Mouse (Mus musculus): Measurements from ENCODE around the gene Pth2. TPM values are rescaled to one million over a fixed set of nuclear protein-coding genes. Genes with fewer than 3 reads are reported as not detected.

Pth2 gene
- total and polyA plus RNA-seq, 3 experiments, result not detected

DNA sequence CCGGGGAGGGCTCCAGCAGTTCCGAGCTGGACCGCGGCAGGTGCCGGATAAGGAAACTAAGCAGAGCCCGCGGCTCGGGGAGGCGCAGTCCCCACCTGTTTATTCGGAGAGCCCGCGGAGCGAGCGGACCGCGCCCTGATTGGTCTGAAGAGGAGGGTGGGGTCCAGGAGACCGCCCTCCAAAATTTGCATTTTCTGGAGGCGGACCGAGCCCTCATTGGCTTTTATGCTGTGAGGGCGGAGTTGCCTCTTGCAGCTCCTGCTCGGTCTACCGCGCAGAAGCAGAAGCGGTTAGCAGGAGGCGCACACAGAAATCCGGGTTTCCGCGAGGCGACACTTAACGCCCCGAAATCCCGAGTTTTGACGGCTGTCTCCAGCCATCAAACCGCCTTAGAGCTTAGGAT is 1.4 kb downstream of the Pth2 start:
- Histone ChIP-seq H3K9ac (ENCODE audit: control insufficient read depth, low read depth, low read length, poor library complexity, severe bottlenecking) (peak overlapping the region; percentile 74), H3K9me3 (replicated peaks; ENCODE audit: insufficient read depth, low read length) (no peaks in the 10 kb centered on the region), H3K27me3 (ENCODE audit: control insufficient read depth in 1 of 2, insufficient read depth in 2 of 2, low read length in 2 of 2) (no peaks in the 10 kb centered on the region), H3K4me3 (ENCODE audit: control insufficient read depth in 1 of 2, insufficient read depth in 1 of 2, low read depth in 2 of 2, low read length in 2 of 2) (peak overlapping the region; percentile 53 to 54), H3K4me1 (ENCODE audit: control insufficient read depth in 1 of 2, insufficient read depth in 2 of 2, low read length in 2 of 2) (peaks cover 0 to 5% of the 10 kb centered on the region in 2 experiments; a peak in 2 of 4 replicates), H3K36me3 (ENCODE audit: control insufficient read depth in 1 of 2, insufficient read depth in 2 of 2, low read length in 2 of 2) (peaks cover 0 to 3% of the 10 kb centered on the region in 2 experiments; a peak in 2 of 4 replicates), H3K27ac (ENCODE audit: control insufficient read depth, low read depth, low read length) (no peak overlapping the region), H3K79me2 (ENCODE audit: control insufficient read depth, insufficient read depth, low read length, poor library complexity) (no peaks in the 10 kb centered on the region)
- peak; percentile 97 for DNase-seq (ENCODE audit: low read depth, low spot score)
- TF ChIP-seq ZKSCAN1 (IDR thresholded peaks at IDR 0.05; ENCODE audit: low read depth, low read length) (no peak), POLR2AphosphoS2 (IDR thresholded peaks at IDR 0.05; ENCODE audit: low read length) (peak; percentile 54; the same call in 1 of the 2 replicates), MAZ (IDR thresholded peaks at IDR 0.05; ENCODE audit: low read depth, low read length) (no peak), POLR2A (IDR thresholded peaks at IDR 0.05; ENCODE audit: control insufficient read depth in 1 of 2, insufficient read depth in 1 of 2, low read depth in 1 of 2, low read length in 2 of 2, poor library complexity in 1 of 2) (peak; percentile 56 to 90; a peak in 2 of 4 replicates), MYB (IDR thresholded peaks at IDR 0.05; ENCODE audit: low read depth, low read length) (no peak), TAL1 (IDR thresholded peaks at IDR 0.05; ENCODE audit: low read length) (no peak), MAFK (IDR thresholded peaks at IDR 0.05; ENCODE audit: borderline replicate concordance, low read depth, low read length) (no peak), ZMIZ1 (IDR thresholded peaks at IDR 0.05; ENCODE audit: low read depth, low read length) (peak; percentile 74; the same call in 1 of the 2 replicates), MXI1 (IDR thresholded peaks at IDR 0.05; ENCODE audit: low read depth, low read length) (no peak; the same call in 1 of the 2 replicates), USF2 (IDR thresholded peaks at IDR 0.05; ENCODE audit: borderline replicate concordance in 1 of 2, insufficient read depth in 1 of 2, low read depth in 1 of 2, low read length in 2 of 2) (no peak), POLR2AphosphoS5 (IDR thresholded peaks at IDR 0.05; ENCODE audit: borderline replicate concordance, low read depth, low read length) (no peak), TBP (IDR thresholded peaks at IDR 0.05; ENCODE audit: low read depth, low read length) (0 out of 2 replicates have a peak, but pooled peaks have one; percentile 46), ZNF384 (IDR thresholded peaks at IDR 0.05; ENCODE audit: low read depth, low read length) (no peak), MAX (IDR thresholded peaks at IDR 0.05; ENCODE audit: low read length) (peak; percentile 69), ETS1 (IDR thresholded peaks at IDR 0.05; ENCODE audit: low read depth, low read length) (no peak), HCFC1 (IDR thresholded peaks at IDR 0.05; ENCODE audit: low read depth, low read length) (no peak; the same call in 1 of the 2 replicates), MEF2A (IDR thresholded peaks at IDR 0.05; ENCODE audit: extremely low read depth, insufficient replicate concordance, low read depth, low read length, poor library complexity, severe bottlenecking) (no peak), CHD2 (IDR thresholded peaks at IDR 0.05; ENCODE audit: low read length) (no peak), NELFE (IDR thresholded peaks at IDR 0.05; ENCODE audit: low read depth, low read length) (peak; percentile 81), SIN3A (IDR thresholded peaks at IDR 0.05; ENCODE audit: low read length) (peak; percentile 69; the same call in 1 of the 2 replicates), NRF1 (IDR thresholded peaks at IDR 0.05; ENCODE audit: insufficient read depth, low read depth, low read length, poor library complexity, severe bottlenecking) (peak; percentile 66), JUND (IDR thresholded peaks at IDR 0.05; ENCODE audit: low read depth, low read length) (no peak), TCF12 (IDR thresholded peaks at IDR 0.05; ENCODE audit: low read depth, low read length) (peak; percentile 39), RCOR1 (IDR thresholded peaks at IDR 0.05; ENCODE audit: low read depth, low read length) (no peak), E2F4 (IDR thresholded peaks at IDR 0.05; ENCODE audit: borderline replicate concordance, low read depth, low read length) (peak; percentile 62; the same call in 1 of the 2 replicates), SMC3 (IDR thresholded peaks at IDR 0.05; ENCODE audit: low read depth, low read length) (no peak), KAT2A (conservative IDR thresholded peaks at IDR 0.05; ENCODE audit: low read depth, low read length) (no peak)

Measured in MEL (cell line).